Mouse (Mus musculus) spleen, postnatal 4 days (tissue): ENCODE measurements around the gene Scmh1.
"Not testable (repeated sequence)": the region's sequence is repeated elsewhere in the genome, so short reads cannot be mapped to it uniquely, and the experiment has no call there.

Source experiments
- DNase-seq, 2 experiments: peaks; one replicate each; pipeline ENCODE4 v3.0.0; 2022; ENCODE audit warnings: low spot score in 2 of 2

The Scmh1 gene

DNA sequence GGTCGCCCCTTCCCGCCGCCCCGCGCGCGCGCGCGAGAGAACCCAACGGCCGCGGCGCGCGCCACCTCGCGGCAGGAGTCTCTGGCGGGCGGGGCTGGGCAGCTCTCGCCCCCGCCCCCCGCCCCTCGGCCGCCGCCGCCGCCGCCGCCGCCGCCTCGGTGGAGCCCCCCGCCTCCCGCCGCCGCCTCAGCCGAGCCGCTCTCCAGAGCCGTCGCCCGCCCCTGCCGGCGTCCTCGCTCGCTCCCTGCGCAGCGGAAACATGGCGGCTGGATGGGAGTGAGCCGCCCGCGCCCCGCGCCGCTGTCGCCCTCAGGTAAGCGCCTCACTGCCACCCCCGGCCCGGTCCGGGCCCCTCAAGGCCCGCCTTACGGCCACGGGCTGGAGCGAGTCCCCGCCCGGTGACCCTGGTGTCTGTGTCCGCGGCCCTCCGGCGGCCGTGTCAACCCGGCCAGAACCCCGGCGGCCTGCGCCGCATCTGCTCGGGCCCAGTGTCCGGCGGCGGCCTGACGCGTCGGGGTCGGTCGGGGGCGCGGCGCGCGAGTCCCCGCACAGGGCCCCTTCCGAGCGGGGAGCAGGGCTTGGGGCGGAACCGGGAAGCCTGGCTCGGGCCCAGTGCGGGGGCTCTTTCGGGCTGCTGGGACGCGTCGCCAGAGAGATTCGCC, at the start of gene Scmh1:
TSS of gene Scmh1 (plus strand) at position 138 of the 662 bp plus-strand sequence.
- DNase-seq: peak; percentile 41 to 81

DNA sequence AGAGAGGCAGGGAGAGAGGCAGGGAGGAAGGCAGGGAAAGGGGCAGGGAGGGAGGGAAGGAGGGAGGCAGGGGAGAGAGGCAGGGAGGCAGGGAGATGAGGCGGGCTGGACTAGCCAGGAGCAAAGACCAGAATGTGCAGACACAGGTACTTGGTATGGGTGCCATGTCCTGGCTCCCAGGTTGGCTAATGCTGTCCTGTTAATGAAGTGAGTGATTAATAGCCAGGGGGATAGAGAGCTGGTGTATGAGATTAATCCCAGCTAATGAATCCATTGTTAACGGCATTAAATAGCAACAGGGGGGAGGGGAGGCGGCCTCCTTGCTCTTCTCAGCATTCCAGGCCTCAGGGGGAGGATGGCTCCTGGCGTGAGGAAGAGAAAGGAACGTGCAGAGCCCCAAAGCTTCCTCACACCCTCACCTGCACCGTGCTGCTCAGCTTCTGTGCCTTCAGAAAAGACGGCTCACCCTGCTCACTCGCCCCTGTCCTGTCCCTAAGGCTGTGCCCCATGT, 45.0 kb upstream of the Scmh1 start:
- no peak for DNase-seq

DNA sequence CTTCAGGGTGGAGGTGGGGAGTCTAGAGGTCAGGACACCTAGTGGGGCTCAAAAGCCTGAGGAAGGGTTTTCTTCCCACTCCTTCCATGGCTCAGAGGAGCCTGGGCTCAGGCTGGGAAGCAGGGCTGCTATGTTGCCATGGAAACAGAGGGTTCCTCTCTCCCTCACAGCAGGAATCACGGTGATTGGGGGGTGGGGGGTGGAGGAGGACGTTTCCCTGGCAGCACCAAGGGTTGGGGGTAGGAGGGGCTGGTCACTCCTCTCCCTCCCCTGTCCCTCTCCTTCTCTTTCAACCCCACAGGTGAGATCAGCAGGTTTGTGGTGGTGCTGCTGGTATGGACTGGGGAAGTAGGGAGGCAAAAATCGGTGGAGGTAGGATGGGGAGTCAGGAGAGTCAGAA, 40.4 kb upstream of the Scmh1 start:
- no peak for DNase-seq

DNA sequence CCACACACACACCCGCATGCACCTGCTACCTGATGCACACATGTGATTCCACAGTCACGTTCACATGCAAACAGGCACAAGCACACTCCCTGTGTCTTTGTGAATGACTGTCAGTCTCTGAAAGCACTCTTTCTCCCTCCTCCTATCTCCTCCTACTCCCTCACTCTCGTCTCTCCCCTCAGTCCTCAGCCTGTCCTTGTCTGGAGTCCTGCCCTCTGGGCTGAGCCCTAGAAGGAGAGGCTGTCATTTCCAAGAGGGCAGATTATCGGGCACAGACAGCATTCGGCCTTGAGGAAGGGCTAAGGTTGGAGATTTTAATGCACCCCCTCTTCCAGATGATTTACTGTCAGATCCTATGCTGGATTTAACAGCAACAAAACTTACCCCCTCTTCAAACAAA, 39.6 kb upstream of the Scmh1 start:
- DNase-seq: no peak

DNA sequence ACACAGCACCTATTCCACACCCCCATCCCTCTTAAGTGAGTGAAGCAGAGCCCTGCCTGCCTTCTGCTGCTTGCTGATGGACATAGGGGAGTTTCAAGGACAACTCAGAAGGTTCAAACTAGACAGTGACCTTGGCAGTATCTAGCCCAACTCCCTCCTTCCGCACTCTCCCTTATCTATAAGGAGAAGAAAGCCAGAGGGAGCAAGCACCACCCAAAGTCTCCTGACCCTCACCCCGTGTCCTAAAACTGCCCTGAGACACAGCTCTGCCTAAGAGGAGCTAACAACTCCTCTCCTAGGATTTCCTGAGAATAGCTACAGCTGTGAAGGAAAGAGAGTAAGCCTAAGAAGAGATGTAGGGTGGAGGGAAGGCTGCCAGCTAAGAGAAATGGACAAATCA, 37.0 kb upstream of the Scmh1 start:
- no peak for DNase-seq

DNA sequence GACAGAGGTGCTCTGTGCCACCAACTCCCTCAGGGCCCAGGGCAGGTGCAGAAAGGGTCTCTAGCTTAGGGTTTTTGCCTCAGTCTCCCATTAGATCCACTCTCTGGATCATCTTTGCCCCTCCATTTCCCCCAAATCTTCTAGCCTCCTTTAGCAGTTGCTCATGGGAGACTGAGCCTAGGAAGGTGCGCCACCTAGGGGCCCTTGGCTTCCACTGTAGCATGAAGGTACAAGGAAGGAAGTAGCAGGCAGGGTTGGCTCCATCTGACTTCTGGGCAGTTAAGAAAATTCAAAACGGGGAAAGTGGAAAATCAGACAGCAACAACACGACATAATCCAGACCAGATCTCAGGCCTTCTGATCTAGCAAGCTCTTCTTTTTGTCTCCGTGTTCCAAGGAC, 36.4 kb upstream of the Scmh1 start:
- DNase-seq: peak; percentile 34 to 72

DNA sequence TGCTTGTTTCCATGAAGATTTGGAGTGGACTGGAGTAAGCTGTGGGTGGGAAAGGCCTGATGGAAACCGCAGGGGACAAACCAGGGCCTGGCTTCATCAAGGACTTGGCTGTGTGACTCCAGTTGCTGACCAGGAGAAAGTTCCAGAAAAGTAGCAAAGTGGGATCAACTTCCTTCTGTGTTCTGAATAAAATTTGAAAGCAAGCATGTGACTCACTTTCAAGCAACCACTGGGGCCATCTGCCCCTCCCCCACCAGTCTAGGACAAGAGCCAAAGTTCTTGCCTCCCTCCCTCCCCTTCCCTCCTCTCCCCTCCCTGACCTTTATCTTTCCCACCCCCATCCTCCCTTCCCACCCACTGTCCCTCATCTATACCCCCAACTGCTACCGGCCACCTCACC, 35.9 kb upstream of the Scmh1 start:
- no peak for DNase-seq

DNA sequence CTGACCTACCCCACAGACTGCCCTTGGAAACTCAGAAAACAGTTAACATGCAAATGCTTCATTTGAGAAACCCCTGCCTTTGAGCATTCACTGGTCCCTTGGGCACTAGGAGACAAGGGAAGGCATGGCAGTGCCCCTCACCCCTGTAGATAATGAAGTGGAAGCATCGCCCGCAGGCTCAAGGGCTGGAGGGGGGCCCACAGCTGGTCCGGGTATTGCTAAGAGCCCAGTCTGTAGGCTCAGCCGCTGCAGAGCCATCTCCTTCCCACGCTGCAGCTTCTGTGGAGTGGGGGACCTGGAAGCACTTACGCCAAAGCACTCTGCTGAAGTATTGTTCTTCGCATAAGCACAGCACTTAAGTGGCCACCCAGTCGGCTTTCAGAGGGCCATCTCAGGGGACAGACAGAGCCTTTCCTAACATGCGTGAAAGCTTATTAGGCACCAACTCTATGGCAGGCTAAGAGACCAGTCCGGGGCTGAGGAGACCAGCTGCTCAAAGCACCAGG, 35.2 kb upstream of the Scmh1 start:
- DNase-seq: no peak

DNA sequence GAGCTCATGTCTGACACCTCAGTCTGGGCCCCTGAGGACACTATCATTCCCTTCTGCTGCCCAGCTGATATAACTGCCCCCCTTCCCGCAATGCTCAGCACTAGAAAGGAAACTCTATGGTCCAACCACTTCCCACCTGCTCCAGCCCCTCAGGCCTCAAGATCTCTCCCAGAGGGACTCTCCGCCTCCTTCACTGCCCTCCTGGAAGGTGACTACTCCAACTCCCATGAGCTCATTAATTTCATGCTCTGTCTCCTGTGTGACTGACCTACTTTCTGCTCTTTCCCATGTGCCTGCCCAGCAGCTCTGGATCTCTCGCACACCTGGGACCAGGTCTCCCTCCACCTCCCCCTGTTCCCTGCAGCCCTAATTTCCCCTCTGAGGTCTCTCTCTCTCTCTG, 32.2 kb upstream of the Scmh1 start:
- no peak for DNase-seq

DNA sequence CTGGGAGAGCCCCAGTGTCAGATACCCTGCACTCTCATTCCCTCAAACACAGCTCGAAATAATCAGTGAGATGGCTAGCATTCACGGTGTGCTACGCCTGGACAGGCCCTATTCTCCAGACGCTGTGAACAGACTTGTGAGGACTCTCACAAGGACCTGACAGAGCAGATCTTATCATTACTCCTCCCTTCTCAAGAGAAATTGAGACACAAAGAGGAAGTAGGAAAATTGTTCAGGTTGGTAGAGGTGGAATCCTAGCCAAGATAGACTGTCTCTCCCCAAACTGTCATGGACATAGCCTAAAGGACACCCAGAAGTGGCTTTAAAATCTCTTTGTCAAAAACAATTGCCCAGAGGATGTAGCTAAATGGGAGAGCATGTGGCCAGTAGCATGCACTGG, 31.3 kb upstream of the Scmh1 start:
- no peak for DNase-seq

DNA sequence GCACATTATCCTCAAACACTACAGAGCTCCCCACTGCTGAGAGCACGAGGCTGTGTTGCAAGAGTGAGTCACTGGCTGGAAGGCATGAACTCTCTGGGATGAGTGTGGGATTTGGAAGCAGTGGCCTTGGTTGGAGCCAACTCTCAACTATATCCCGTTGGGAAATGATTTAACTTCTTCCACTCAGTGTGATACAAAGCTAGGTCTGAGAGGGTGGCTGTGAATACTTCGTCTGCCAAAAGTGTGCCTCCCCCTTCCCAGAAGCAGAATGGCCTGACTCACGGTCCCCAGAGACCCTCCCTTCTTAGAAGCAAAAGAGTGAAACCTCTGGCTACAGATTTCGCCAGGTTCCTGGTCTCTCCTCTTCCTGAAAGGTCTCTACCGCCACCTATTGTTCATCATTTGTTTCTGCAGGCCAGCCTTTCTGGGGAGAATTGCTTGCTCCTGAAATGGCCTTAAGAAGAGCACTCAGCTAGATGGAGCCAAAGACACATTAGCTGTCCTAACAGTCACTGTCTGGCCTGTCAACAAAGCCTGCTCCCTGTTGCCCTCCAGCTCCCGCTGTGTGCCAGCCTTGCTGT, 24.2 kb upstream of the Scmh1 start:
- peak in 1 of 2 experiments; percentile 24 for DNase-seq

DNA sequence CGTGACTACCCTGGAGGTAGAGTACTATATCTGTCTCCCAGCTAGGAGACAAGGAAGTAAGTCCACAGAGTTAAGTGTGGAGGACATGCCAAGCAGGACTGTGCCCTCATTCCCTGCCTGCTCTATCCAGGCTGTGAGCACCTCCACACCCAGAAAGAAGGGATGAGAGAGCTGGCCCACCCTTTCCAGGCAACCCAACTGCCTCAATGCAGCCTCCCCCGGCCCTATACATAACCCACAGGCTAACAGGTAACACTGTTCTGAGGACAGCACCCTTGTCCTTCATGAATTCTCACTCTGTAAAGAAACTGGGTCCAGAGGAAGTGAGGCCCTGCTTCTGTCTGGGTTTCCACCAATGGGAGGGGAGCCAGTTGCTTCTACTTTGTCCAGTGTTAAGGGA, 19.6 kb upstream of the Scmh1 start:
- no peak for DNase-seq

DNA sequence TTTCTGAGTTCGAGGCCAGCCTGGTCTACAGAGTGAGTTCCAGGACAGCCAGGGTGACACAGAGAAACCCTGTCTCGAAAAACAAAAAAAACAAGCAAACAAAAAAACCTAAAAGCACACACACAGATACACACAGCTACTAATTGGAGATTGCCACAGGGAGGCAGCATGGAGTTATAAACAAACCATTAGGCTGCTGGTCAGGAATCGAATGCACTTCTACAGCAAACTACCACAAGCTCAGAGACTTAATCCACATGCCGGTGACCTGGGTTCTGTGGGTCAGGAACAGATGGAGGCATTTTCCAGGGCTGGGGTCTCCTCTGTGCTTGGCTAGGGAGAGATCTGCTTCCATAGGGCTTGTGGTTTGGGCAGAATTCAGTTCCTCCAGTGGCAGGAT, 17.6 kb upstream of the Scmh1 start:
- no peak for DNase-seq

DNA sequence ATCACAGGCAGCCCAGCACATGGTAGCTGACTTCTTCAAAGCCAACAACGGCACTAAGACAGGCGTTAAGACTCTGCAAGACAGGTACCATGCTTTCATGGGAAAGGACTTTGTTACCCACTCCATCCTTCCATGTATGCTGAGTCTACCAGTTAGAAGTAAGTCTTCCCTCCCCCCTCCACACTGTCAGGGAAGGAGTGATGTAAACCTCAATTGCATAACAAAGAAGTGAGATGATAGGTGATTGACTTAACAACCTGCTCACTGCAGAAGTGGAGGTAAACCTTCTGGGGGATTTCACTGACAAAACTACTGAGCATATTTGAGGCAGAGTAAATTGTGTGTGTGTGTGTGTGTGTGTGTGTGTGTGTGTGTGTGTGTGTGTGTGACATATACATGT, 17.1 kb upstream of the Scmh1 start:
- no peak for DNase-seq

DNA sequence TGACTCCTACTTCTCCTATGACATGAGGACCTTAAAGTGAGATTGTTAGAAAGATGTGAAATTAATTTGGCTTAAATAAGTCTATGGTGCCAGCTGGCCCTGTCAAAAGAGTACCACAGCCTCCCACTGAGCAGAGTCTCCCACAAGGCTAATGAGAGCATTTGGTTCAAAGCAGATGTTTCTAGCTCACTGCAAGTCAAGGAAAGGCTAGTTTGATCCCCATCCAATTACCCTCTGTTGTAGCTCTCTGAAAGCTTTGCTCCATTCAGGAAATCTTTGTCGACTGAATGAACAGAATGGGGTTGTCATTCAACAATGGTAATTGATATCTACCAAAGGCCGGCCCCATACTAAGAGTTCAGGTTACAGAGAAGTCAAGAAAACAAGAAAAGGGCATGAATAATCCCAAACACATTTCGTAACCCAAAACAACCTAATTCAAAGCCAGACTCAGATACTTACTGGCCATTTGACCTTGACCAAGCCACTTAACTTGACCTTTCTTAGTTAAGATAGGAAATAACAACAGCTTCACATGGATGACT, 16.0 kb upstream of the Scmh1 start:
- no peak for DNase-seq

DNA sequence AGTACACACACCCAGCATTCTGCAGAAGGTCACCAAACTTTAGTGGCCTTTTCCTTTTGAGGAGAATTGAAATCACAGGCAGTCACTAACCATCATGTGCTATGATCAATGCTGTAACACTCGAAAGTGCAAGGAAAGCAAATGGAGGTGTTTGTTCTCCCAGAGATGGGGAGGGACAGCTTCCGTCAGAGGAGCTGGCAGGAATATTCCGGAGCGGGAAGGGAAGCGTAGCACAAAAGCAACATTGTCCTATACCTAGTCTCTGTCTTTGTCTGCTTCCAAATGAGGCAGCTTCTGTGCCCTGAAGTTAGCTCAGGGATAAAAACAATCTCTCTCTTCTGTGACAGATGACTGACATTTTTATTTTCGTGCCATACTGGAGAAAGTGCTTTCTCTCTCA, 15.5 kb upstream of the Scmh1 start:
- DNase-seq: no peak

DNA sequence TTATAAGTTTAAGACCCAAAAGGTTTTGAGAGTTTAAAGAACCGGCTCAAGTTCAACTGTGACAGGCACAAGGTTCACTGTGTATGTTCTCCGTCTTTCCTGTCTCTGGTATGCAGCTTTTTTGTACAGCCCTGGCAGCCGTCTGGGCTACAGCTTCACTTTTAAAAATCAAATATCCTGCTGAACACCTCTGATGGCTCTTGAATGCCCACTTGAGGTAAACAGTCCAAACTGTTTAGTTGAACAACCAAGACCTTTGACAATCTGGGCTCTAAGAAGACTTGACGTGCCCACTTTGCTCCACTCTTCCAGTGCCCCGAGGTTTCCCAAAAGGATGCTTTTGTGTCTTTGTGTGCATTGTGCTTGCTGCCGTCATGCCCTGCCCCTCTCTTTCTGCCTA, 13.5 kb upstream of the Scmh1 start:
- no peak for DNase-seq

DNA sequence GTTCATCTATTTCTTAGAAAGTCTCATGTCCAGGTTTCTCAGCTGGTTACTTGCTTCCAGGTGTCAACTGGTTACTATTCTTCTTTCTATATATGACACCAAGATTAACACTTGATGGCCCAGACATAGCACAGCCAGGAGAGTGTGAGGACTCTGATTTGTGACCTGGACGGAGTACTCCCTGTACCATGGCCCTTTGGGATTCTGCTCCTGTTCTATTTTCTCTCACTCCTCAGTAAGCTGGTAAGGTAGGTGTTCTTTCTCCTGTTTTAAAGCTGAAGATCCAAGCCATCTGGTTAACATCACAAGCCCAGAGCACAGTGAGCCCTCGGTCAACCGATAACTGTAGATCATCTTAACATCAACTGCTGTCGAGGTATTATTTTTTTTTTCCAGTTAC, 12.7 kb upstream of the Scmh1 start:
- no peak for DNase-seq

DNA sequence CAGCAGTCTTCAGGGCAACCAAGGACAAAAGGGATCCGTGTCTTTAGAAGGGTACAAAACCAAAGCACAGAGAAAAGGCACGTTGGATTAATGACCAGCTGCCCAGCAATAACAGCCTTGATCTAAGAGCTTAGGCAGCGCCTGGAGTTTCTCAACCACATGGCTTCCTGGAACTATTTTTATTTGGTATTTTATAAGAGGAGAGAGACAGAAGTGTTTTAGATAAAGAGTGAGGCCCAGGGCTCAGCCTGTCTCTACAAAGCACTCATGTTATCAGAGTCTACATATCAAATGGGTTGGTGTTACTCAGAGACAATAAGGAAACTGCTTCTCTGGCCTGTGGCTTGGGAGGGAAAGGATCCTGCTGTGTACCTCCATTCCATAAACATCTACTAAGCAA, 12.3 kb upstream of the Scmh1 start:
- DNase-seq: no peak

DNA sequence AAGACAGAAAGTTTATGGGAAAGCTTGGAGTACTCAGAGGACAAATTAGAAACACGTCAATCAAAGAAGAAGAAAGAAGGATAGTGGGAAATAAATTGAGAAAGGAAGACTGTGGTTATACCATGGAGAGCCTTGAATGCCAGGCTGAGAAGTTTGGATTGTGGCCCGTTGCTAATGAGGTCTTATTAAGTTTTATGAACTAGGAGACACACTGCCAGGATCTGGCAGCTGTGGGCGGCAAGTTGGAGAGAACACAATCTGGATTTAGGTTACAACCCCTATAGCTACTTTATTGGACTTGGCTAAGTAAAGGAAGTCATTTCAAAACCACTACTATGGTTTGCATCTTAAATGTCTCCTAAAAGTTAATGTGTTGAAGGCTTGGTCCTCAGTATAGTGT, 4.8 kb upstream of the Scmh1 start:
- no peak for DNase-seq

DNA sequence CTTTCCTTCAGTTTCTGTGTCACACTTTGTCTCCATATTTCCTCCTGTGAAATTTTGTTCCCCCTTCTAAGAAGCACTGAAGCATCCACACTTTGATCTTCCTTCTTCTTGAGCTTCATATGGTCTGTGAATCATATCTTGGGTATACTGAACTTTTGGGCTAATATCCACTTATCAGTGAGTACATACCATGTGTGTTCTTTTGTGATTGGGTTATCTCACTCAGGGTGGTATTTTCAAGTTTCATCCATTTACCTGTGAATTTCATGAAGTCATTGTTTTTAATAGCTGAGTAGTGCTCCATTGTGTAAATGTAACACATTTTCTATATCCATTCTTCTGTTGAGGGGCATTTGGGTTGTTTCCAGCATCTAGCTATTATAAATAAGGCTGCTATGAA, 3.0 kb upstream of the Scmh1 start:
- DNase-seq: not testable (repeated sequence)

DNA sequence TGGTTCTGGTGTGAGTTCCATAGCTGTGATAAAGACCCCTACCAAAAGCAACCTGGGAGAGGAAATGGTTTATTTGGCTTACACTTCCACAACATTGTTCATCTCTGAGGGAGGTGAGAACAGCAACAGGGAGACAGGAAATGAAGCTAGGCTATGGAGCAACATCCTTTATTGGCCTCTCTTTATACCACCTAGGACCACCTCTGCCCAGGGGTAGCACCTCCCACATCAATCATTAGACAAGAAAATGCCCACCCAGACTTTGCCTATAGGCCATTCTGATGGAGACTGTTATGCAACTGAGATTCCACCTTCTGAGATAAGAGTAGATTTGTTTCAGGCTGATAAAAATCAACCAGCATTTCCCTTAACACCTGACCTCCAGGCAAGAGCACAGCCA, 834 bp upstream of the Scmh1 start:
- DNase-seq: peak in 1 of 2 experiments; percentile 51

DNA sequence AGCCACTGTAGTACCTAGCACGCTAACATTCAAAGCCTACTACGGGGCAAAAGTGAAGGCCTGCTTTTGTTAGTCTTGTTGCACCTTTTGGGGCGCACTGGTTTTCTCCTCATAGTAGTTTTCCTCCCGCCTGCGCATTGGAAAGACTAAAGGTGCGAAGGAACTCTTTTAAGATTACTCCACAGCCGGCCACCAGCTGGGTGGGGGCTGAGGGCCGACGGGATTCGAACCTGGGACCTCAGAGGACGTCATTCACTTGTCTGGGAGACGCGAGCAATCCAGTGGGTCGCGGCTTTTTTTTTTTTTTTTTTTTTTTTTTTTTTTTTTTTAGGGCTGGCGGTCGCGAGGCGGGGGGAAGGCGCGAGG, 320 bp upstream of the Scmh1 start:
- DNase-seq: peak in 1 of 2 experiments; percentile 26
